Mouse (Mus musculus) embryonic facial prominence, embryonic 13.5 days (tissue): ENCODE measurements around the gene Spata33. TPM values are rescaled to one million over a fixed set of nuclear protein-coding genes. Genes with fewer than 3 reads are reported as not detected.
"Not testable (repeated sequence)": the region's sequence is repeated elsewhere in the genome, so short reads cannot be mapped to it uniquely, and the experiment has no call there.

Source experiments
- ATAC-seq: fragments of 200-750 bp; cut with Nextera tagmentation; 2 replicates; pipeline ENCODE4 v1.8.0; 2017; ENCODE audit warnings: low read depth; ENCODE audit not compliant: insufficient number of reproducible peaks, insufficient read depth, low FRiP score, low TSS enrichment
- H3K27ac ChIP-seq: fragments of 300-500 bp; sonication (generic); 2 replicates; pipeline ENCODE4 v1.5.1; 2015; ENCODE audit warnings: moderate library complexity, mild to moderate bottlenecking, inconsistent platforms
- H3K27me3 ChIP-seq: fragments of 300-500 bp; sonication (generic); 2 replicates; pipeline ENCODE4 v1.6.1; 2015; ENCODE audit warnings: mild to moderate bottlenecking, inconsistent platforms
- H3K36me3 ChIP-seq: fragments of 300-500 bp; sonication (generic); 2 replicates; pipeline ENCODE4 v1.6.1; 2015; ENCODE audit warnings: mild to moderate bottlenecking, inconsistent platforms
- H3K4me1 ChIP-seq: fragments of 300-500 bp; sonication (generic); 2 replicates; pipeline ENCODE4 v1.6.1; 2015; ENCODE audit warnings: inconsistent platforms
- H3K4me2 ChIP-seq: fragments of 300-500 bp; sonication (generic); 2 replicates; pipeline ENCODE4 v1.6.1; 2015; ENCODE audit warnings: moderate library complexity, mild to moderate bottlenecking, inconsistent platforms
- H3K4me3 ChIP-seq: fragments of 300-500 bp; sonication (generic); 2 replicates; pipeline ENCODE4 v1.5.1; 2015; ENCODE audit warnings: mild to moderate bottlenecking, inconsistent platforms
- H3K9ac ChIP-seq: fragments of 300-500 bp; sonication (generic); 2 replicates; pipeline ENCODE4 v1.6.1; 2015; ENCODE audit warnings: mild to moderate bottlenecking, inconsistent platforms
- H3K9me3 ChIP-seq: fragments of 300-500 bp; sonication (generic); 2 replicates; pipeline ENCODE4 v1.6.1; 2016; ENCODE audit warnings: inconsistent platforms
- WGBS: fragments of 180-500 bp; shearing (Covaris S2); methylation state at CpG from one replicate; pipeline ENCODE4 v1.1.7; 2015; ENCODE audit warnings: mixed read lengths; 5-methylcytosine and 5-hydroxymethylcytosine counted together
- polyA plus RNA-seq: library from polyadenylated mRNA; unstranded; fragments of >200 nt; fragmentation: Nextera tagmentation; extraction: Ambion mirVana; gene quantifications from 2 replicates; pipeline ENCODE4 v1.2.1, GENCODE M21; 2015

The Spata33 gene
- 5.8 and 5.9 TPM in 2 replicates for polyA plus RNA-seq

- Histone ChIP-seq H3K27me3 (no peaks in the 10 kb centered on the region), H3K36me3 (peaks cover 28% of the 10 kb centered on the region), H3K4me1 (peaks cover 20% of the 10 kb centered on the region), H3K4me3 (peak within 1 kb of the TSS; percentile 98), H3K9me3 (no peaks in the 10 kb centered on the region), H3K27ac (peak within 1 kb of the TSS; percentile 39; the same call in 1 of the 2 replicates), H3K9ac (peak within 1 kb of the TSS; percentile 99), H3K4me2 (peak within 1 kb of the TSS; percentile 91)
- ATAC-seq = peak; percentile 85
- WGBS = 1% methylated on average over 67 of the region's 76 CpGs
Measured at GRCm38 (mm10) chr8:123212321-123213117, at the start of gene Spata33, which contains the start of gene Chmp1a. Gene Spata33, plus strand, starts transcription at chr8:123212832. Gene Chmp1a, minus strand, starts transcription at chr8:123212763.

- H3K27ac ChIP-seq = no peak overlapping the region
- H3K4me2 ChIP-seq = no peak overlapping the region
- H3K9me3 ChIP-seq = peaks cover 12% of the 10 kb centered on the region; the same call in 1 of the 2 replicates
- H3K9ac ChIP-seq = no peak overlapping the region
- H3K4me1 ChIP-seq = peaks cover 20% of the 10 kb centered on the region
- no peak for ATAC-seq
- WGBS = 53% methylated on average over 3 of the region's 3 CpGs
- H3K27me3 ChIP-seq = no peaks in the 10 kb centered on the region
- H3K36me3 ChIP-seq = no peaks in the 10 kb centered on the region
- H3K4me3 ChIP-seq = no peak overlapping the region
Measured at GRCm38 (mm10) chr8:123181391-123181790, 31.2 kb upstream of the Spata33 start.

GRCm38 (mm10) chr8:123185566-123186409 is 26.8 kb upstream of the Spata33 start, which contains the start of gene Dpep1:
Gene Dpep1, plus strand, starts transcription at chr8:123186242.
- Histone ChIP-seq H3K4me2 (peak within 1 kb of the TSS; percentile 33), H3K9me3 (no peaks in the 10 kb centered on the region)
- no peak for ATAC-seq

GRCm38 (mm10) chr8:123188006-123188405 is 24.6 kb upstream of the Spata33 start:
- Histone ChIP-seq H3K36me3 (no peaks in the 10 kb centered on the region), H3K4me1 (peaks cover 46% of the 10 kb centered on the region), H3K4me3 (no peak overlapping the region), H3K4me2 (no peak overlapping the region), H3K27ac (no peak overlapping the region; the same call in 1 of the 2 replicates), H3K27me3 (no peaks in the 10 kb centered on the region), H3K9me3 (no peaks in the 10 kb centered on the region), H3K9ac (no peak overlapping the region)
- 76% methylated on average over 2 of the region's 2 CpGs for WGBS
- ATAC-seq = no peak

More at GRCm38 (mm10) chr8:123185566-123186409, 26.8 kb upstream of the Spata33 start, which contains the start of gene Dpep1:
- Histone ChIP-seq H3K27ac (peak within 1 kb of the TSS; percentile 79), H3K36me3 (no peaks in the 10 kb centered on the region), H3K4me1 (peaks cover 44% of the 10 kb centered on the region), H3K4me3 (no peak within 1 kb of the TSS), H3K27me3 (no peaks in the 10 kb centered on the region), H3K9ac (peak within 1 kb of the TSS; percentile 51; the same call in 1 of the 2 replicates)
- WGBS = 12% methylated on average over 19 of the region's 19 CpGs

GRCm38 (mm10) chr8:123188841-123189240 is 23.8 kb upstream of the Spata33 start:
- WGBS = 74% methylated on average over 7 of the region's 7 CpGs
- peaks cover 46% of the 10 kb centered on the region for H3K4me1 ChIP-seq

GRCm38 (mm10) chr8:123190678-123191077 is 22.0 kb upstream of the Spata33 start:
- Histone ChIP-seq H3K4me3 (no peak overlapping the region), H3K36me3 (no peaks in the 10 kb centered on the region), H3K4me2 (peak overlapping the region; percentile 45), H3K27ac (no peak overlapping the region), H3K27me3 (no peaks in the 10 kb centered on the region), H3K9me3 (no peaks in the 10 kb centered on the region), H3K4me1 (peaks cover 34% of the 10 kb centered on the region), H3K9ac (no peak overlapping the region)
- ATAC-seq = no peak
- under 1% methylated on average over 9 of the region's 9 CpGs for WGBS

More at GRCm38 (mm10) chr8:123188841-123189240, 23.8 kb upstream of the Spata33 start:
- Histone ChIP-seq H3K9ac (no peak overlapping the region), H3K4me2 (no peak overlapping the region), H3K27ac (no peak overlapping the region), H3K27me3 (no peaks in the 10 kb centered on the region), H3K4me3 (no peak overlapping the region), H3K36me3 (no peaks in the 10 kb centered on the region), H3K9me3 (no peaks in the 10 kb centered on the region)
- ATAC-seq = no peak

GRCm38 (mm10) chr8:123191908-123192307 is 20.7 kb upstream of the Spata33 start:
- Histone ChIP-seq H3K27me3 (no peaks in the 10 kb centered on the region), H3K9ac (no peak overlapping the region), H3K4me3 (no peak overlapping the region), H3K36me3 (no peaks in the 10 kb centered on the region), H3K27ac (no peak overlapping the region), H3K4me1 (peaks cover 21% of the 10 kb centered on the region), H3K9me3 (no peaks in the 10 kb centered on the region), H3K4me2 (no peak overlapping the region)
- ATAC-seq = no peak
- WGBS = 53% methylated on average over 8 of the region's 8 CpGs

GRCm38 (mm10) chr8:123193771-123194170 is 18.9 kb upstream of the Spata33 start:
- no peaks in the 10 kb centered on the region for H3K27me3 ChIP-seq
- H3K9me3 ChIP-seq = no peaks in the 10 kb centered on the region
- no peak overlapping the region for H3K4me3 ChIP-seq
- ATAC-seq = no peak
- H3K36me3 ChIP-seq = no peaks in the 10 kb centered on the region
- H3K4me2 ChIP-seq = no peak overlapping the region
- H3K9ac ChIP-seq = no peak overlapping the region
- 87% methylated on average over 9 of the region's 9 CpGs for WGBS
- H3K4me1 ChIP-seq = peaks cover 7% of the 10 kb centered on the region
- H3K27ac ChIP-seq = no peak overlapping the region

GRCm38 (mm10) chr8:123197016-123197415 is 15.6 kb upstream of the Spata33 start:
- not testable (repeated sequence) for H3K27ac ChIP-seq, H3K9me3 ChIP-seq, H3K9ac ChIP-seq, H3K27me3 ChIP-seq, H3K36me3 ChIP-seq, ATAC-seq, H3K4me1 ChIP-seq, H3K4me3 ChIP-seq, H3K4me2 ChIP-seq
- WGBS = 79% methylated on average over 5 of the region's 5 CpGs

- Histone ChIP-seq H3K4me2 (no peak overlapping the region), H3K9ac (no peak overlapping the region), H3K27me3 (no peaks in the 10 kb centered on the region), H3K9me3 (no peaks in the 10 kb centered on the region), H3K4me3 (no peak overlapping the region), H3K36me3 (peaks cover 13% of the 10 kb centered on the region), H3K4me1 (0 out of 2 replicates have a peak, but pooled peaks cover 3% of the 10 kb centered on the region), H3K27ac (no peak overlapping the region)
- ATAC-seq = no peak
- WGBS = 72% methylated on average over 14 of the region's 14 CpGs
Measured at GRCm38 (mm10) chr8:123199864-123200263, 12.8 kb upstream of the Spata33 start.

GRCm38 (mm10) chr8:123202288-123202687 is 10.3 kb upstream of the Spata33 start:
- H3K4me3 ChIP-seq = no peak overlapping the region
- ATAC-seq = no peak
- H3K27ac ChIP-seq = no peak overlapping the region
- no peaks in the 10 kb centered on the region for H3K9me3 ChIP-seq
- 0 out of 2 replicates have a peak, but pooled peaks cover 3% of the 10 kb centered on the region for H3K4me1 ChIP-seq
- peaks cover 33% of the 10 kb centered on the region for H3K36me3 ChIP-seq
- 28% methylated on average over 5 of the region's 5 CpGs for WGBS
- H3K27me3 ChIP-seq = no peaks in the 10 kb centered on the region
- no peak overlapping the region for H3K9ac ChIP-seq
- H3K4me2 ChIP-seq = no peak overlapping the region
